Mouse (Mus musculus) ES-E14 (cell line): ENCODE measurements around the gene Ocm.

Experiments
- CHD2 ChIP-seq: IDR thresholded peaks from 2 replicates; pipeline ENCODE4 v1.6.1; 2014; ENCODE audit warnings: mild to moderate bottlenecking, low read depth, low read length, inconsistent platforms
- HCFC1 ChIP-seq: IDR thresholded peaks from 2 replicates; pipeline ENCODE4 v1.6.1; 2012; ENCODE audit warnings: low read length, inconsistent platforms, borderline replicate concordance; ENCODE audit not compliant: insufficient read depth
- MAFK ChIP-seq: IDR thresholded peaks from 2 replicates; pipeline ENCODE4 v1.6.1; 2014; ENCODE audit warnings: mild to moderate bottlenecking, low read depth, low read length, inconsistent platforms; ENCODE audit not compliant: insufficient read depth
- ZC3H11A ChIP-seq: IDR thresholded peaks from 2 replicates; pipeline ENCODE4 v1.6.1; 2012; ENCODE audit warnings: low read depth, mild to moderate bottlenecking, inconsistent platforms, low read length, borderline replicate concordance
- ZNF384 ChIP-seq: IDR thresholded peaks from 2 replicates; pipeline ENCODE4 v1.6.1; 2012; ENCODE audit warnings: low read depth, low read length, inconsistent platforms

DNA sequence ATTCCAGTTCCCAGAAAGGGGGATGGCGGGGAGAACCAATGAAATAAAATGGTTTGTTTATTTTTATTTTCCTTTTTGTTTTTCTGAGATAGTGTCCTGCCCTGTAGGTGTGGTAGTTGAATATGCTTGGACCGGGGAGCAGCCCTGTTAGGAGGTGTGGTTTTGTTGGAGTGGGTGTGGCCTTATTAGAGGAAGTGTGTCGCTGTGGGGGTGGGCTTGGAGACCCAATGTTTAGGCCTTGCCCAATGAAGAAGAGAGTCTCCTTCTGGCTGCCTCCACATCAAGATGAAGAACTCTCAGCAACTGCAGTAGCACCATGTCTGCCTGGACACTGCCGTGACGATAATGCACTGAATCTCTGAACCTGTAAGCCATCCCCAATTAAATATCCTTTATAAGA lies 13.4 kb upstream of the Ocm start:
- TF ChIP-seq HCFC1: no peak
- TF ChIP-seq ZC3H11A: no peak
- no peak for TF ChIP-seq CHD2
- no peak for TF ChIP-seq MAFK
- no peak for TF ChIP-seq ZNF384
